Mouse (Mus musculus) neutrophil, adult 5-6 weeks (primary cell): Measurements from ENCODE around the gene Ptpn1. TPM values are rescaled to one million over a fixed set of nuclear protein-coding genes. Genes with fewer than 3 reads are reported as not detected.

Experiments used
- ATAC-seq: fragments of 151-379, 151-347 bp; 2 replicates; pipeline ENCODE4 v1.8.0; 2017; ENCODE audit warnings: mild to moderate bottlenecking, moderate TSS enrichment; ENCODE audit not compliant: insufficient number of reproducible peaks, poor library complexity, low FRiP score, severe bottlenecking; ENCODE audit errors: extremely low read depth
- total RNA-seq: library from RNA; stranded (forward); fragments of 200-1000 nt; gene quantifications from 2 replicates; pipeline ENCODE4 v1.2.3, GENCODE M21; 2017

Ptpn1 gene
- total RNA-seq, 1 experiment from 2014 or later: 218 TPM

- ATAC-seq: no peak
Measured at GRCm38 (mm10) chr2:168026467-168026866, 94.6 kb downstream of the Ptpn1 start.

- no peak for ATAC-seq
Measured at GRCm38 (mm10) chr2:168028376-168028775, 96.5 kb downstream of the Ptpn1 start.

Other genes with a start within 250 kb of the Ptpn1 start
- gene Cebpb, start 243.1 kb upstream of the Ptpn1 start, total RNA-seq: 160 and 183 TPM in 2 replicates
- gene Tmem189, start 242.2 kb upstream of the Ptpn1 start, total RNA-seq: 76.0 and 90.2 TPM in 2 replicates
- gene Ripor3, start 78.6 kb downstream of the Ptpn1 start, total RNA-seq: 0.25 and 0.58 TPM in 2 replicates
- gene Pard6b, start 148.9 kb downstream of the Ptpn1 start, total RNA-seq: 1.3 and 2.5 TPM in 2 replicates